Mouse (Mus musculus): ENCODE measurements around the gene Wwc1.

GRCm38 (mm10) chr11:36000585-36001281 is 20.4 kb upstream of the Wwc1 start:
- TF ChIP-seq POLR2A (IDR thresholded peaks at IDR 0.05; ENCODE audit: borderline replicate concordance, extremely low read depth, low read depth, low read length) = no peak
- no peak for TF ChIP-seq CTCF (IDR thresholded peaks at IDR 0.05; ENCODE audit: insufficient read depth, low read length)
